Mouse (Mus musculus): ENCODE results near the gene Smim23.

The Smim23 gene

DNA sequence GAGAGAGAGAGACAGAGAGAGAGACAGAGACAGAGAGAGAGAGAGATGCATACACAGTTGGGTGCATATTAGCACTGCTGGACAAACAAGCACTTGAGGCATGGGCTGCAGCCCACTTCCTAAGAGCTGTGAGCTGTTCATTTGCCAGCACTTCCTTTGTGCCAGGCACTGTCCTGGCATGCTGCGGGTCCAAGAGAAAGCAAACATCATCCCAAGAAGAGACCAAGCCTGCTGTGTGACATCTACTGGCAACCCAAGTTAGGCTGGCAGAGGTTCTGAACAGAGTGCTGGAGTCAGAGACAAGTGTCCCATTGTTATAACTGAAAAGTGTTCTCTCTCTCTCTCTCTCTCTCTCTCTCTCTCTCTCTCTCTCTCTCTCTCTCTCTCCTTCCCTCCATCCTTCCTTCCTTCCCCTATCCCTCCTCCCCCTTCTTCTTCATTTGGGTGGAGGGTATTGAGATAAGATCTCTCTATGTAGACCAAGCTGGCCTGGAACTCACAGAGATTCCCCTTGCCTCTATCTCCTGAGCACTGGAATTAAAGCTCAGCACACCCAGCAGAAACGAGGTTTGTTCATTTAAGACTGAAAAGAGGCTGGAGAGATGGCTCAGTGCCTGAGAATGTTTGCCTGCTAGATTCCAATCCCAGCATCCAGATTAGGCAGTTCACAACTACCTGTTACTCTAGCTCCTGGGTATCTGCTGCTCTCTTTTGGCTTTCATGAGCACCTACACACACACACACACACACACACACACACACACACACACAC, 42.6 kb downstream of the Smim23 start:
- DNase-seq (ENCODE audit: low read depth, low spot score) = no peak

DNA sequence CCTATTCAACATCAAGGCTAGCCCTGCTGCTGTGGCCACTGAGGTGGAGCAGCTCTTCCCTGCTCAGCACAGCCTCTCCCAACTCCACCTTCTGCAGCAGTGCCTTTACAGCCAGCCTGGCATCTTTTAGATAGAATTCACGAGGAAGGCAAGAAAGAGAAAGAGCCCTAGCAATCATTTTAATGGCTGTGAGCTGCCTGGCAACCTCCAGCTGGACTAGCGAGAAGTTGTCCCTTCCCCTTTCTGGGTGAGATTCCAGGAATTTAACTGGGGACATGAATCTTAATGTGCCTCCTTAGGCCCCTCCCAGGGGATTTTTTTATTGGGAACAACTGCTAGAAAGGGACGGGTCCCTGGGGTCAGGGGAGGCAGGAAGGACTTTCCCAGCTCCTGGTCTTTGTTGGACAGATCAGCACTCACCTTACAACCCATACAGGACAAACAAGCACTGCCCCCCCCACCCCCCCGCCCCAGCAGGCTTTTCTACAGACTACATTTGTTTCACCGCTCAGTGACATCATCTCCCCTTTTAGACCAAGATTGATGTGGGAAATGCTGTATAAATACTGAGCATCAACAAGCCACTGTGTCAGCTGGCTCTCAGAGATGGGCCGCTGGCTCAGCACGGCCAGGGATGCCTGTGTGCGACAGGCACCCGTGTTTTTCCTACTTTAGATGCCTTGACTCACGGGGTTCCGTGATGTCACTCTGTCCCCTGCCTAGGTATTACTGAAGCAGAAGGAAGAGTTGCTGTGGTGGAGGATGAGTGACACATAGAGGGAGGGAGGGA, 43.5 kb downstream of the Smim23 start:
- no peak for DNase-seq (ENCODE audit: low read depth, low spot score)

DNA sequence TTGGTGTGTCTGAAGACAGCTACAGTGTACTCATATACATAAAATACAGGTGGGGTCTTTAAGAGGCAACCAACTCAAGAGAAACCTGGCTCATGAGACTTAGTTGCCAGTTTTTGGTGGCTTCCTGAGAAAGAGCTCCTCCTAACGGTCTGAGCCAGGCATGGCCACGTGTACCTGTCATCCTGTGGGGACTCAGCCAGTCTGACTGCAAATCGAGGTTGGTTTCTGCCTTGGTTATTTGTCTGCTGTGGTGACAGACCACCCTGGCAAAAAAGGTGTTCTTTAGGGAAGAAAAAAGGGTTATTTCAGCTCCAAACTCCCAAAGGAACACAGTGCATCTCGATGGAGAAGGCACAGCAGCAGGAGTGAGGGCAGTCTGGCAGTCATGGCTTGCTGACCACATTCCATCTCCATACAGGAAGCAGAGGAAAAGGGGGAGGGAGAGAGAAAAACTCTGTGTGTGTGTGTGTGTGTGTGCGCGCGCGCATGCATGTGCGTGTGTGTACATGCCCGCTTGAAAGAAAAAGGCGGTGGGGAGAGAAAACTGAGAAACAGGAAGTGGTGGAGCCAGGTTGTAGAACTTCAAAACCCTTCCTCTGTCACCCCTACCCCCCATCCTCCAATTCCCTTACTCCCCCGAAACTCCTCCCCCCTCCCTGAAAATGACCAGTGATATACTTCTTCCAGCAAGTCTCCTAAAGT, 55.6 kb downstream of the Smim23 start:
- DNase-seq (ENCODE audit: low read depth, low spot score) = no peak
